Mouse (Mus musculus) small intestine, adult 2 months (tissue): ENCODE data around the gene Gm10153. TPM values are rescaled to one million over a fixed set of nuclear protein-coding genes. Genes with fewer than 3 reads are reported as not detected.
"Not testable (repeated sequence)": the region's sequence is repeated elsewhere in the genome, so short reads cannot be mapped to it uniquely, and the experiment has no call there.

ENCODE experiments used
- H3K27ac ChIP-seq: fragments of 200-500 bp; 2 replicates; pipeline ENCODE4 v1.5.1; 2012; ENCODE audit warnings: low read depth, low read length, control low read depth, inconsistent platforms; ENCODE audit not compliant: insufficient read depth
- H3K27me3 ChIP-seq: fragments of 200-500 bp; 2 replicates; pipeline ENCODE4 v1.6.1; 2012; ENCODE audit warnings: mild to moderate bottlenecking, moderate library complexity, low read length, inconsistent platforms; ENCODE audit not compliant: control insufficient read depth, insufficient read depth
- H3K36me3 ChIP-seq: fragments of 200-500 bp; 2 replicates; pipeline ENCODE4 v1.6.1; 2012; ENCODE audit warnings: mild to moderate bottlenecking, low read length, control low read depth, inconsistent platforms; ENCODE audit not compliant: control insufficient read depth, insufficient read depth
- H3K4me1 ChIP-seq: fragments of 200-500 bp; 2 replicates; pipeline ENCODE4 v1.6.1; 2012; ENCODE audit warnings: low read length, inconsistent platforms, mixed read lengths; ENCODE audit not compliant: control insufficient read depth, insufficient read depth, insufficient read length
- H3K4me3 ChIP-seq: fragments of 200-500 bp; 2 replicates; pipeline ENCODE4 v1.5.1; 2012; ENCODE audit warnings: low read depth, mild to moderate bottlenecking, control low read depth, inconsistent platforms, low read length, moderate library complexity
- CTCF ChIP-seq: fragments of 200-500 bp; IDR thresholded peaks from 2 replicates; pipeline ENCODE4 v1.5.1; 2012; ENCODE audit warnings: low read depth, mild to moderate bottlenecking, control low read depth, inconsistent platforms, low read length, moderate library complexity, mixed read lengths; ENCODE audit not compliant: insufficient replicate concordance, insufficient read length; ENCODE audit errors: extremely low read depth
- POLR2A ChIP-seq: fragments of 200-500 bp; IDR thresholded peaks from 2 replicates; pipeline ENCODE4 v1.6.1; 2012; ENCODE audit warnings: low read depth, mild to moderate bottlenecking, control low read depth, inconsistent platforms, low read length, moderate library complexity
- WGBS: fragments of 180-500 bp; shearing (Covaris S2); methylation state at CpG from one replicate; pipeline ENCODE4 v1.1.7; 2018; 5-methylcytosine and 5-hydroxymethylcytosine counted together
- polyA plus RNA-seq: library from polyadenylated mRNA; depleted of rRNA; stranded (reverse); fragments of >200 nt; gene quantifications from 2 replicates; pipeline ENCODE4 v1.2.3, GENCODE M21; 2012

The Gm10153 gene
- polyA plus RNA-seq, 1 experiment, result not detected

DNA sequence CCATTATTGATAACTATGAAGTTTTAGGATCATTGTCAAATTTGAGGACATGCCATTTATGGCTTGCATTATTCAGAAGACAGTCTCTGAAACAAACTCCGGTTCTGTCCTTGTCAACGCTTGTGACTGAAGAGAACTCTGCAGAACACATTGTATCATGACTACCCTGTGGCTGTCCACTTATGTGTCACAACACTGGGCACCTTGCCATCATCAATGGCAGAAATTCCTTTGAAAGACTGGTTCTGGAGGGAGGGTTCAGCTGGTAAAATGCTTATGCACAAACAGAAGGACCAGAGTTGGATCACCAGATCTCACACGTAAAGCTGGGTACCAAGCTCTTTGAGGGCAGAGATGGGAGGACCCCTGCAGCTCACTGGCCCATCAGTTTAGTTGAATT is 30.8 kb downstream of the Gm10153 start:
- 95% methylated on average over 3 of the region's 3 CpGs for WGBS
- no peak overlapping the region for H3K4me3 ChIP-seq
- H3K27ac ChIP-seq, result no peak overlapping the region
- no peaks in the 10 kb centered on the region for H3K27me3 ChIP-seq
- TF ChIP-seq CTCF (no peak), POLR2A (no peak)
- no peaks in the 10 kb centered on the region for H3K36me3 ChIP-seq
- H3K4me1 ChIP-seq, result no peaks in the 10 kb centered on the region

DNA sequence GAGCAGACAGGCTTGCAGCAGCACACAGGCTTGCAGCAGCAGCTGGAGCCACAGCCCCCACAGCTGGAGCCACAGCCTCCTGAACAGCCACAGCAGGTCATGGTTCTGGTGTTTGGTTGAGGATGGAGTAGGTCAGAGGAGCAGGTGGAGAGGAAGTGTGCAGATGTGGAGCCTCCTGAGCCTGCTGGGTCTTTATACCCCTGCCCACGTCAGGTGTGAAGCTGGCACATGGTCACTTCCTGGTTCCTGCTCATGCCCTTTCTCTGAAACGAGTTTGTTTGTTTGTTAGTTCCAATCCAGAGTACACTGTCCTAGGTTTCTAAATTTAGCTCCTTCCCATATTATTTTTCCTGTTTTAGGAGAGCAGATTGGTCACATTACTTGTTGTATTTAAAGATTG is 33.2 kb downstream of the Gm10153 start, which contains the start of gene Gm29735:
Gm29735 (minus strand) TSS at position 101 of the 400 bp plus-strand sequence.
- H3K36me3 ChIP-seq, H3K27ac ChIP-seq, H3K27me3 ChIP-seq, H3K4me1 ChIP-seq, H3K4me3 ChIP-seq: not testable (repeated sequence)
- WGBS, result 29% methylated on average over 2 of the region's 2 CpGs

DNA sequence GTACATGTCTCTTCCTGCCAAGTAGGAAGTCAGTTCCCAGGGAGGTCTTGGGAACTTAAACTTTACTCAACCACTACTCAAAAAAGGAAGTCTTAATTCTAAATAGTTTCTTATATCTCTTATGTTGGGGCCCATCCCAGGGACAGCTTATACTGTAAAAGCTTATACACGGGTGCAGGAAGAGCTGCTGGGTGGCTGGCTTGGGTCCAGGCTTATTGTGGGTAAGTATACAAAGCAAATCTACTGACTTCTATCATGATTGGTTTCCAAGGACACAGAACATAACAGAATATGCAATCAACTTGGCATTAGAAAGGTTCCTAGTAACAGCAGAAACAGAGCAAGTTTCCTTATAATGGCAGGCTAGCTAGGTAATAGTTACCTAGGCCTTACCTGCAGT is 34.9 kb downstream of the Gm10153 start:
- no peak overlapping the region for H3K27ac ChIP-seq
- TF ChIP-seq POLR2A (no peak), CTCF (no peak)
- WGBS, result 7% methylated on average over 1 of the region's 1 CpGs
- H3K4me1 ChIP-seq, result no peaks in the 10 kb centered on the region
- H3K4me3 ChIP-seq, result no peak overlapping the region
- no peaks in the 10 kb centered on the region for H3K27me3 ChIP-seq
- no peaks in the 10 kb centered on the region for H3K36me3 ChIP-seq

DNA sequence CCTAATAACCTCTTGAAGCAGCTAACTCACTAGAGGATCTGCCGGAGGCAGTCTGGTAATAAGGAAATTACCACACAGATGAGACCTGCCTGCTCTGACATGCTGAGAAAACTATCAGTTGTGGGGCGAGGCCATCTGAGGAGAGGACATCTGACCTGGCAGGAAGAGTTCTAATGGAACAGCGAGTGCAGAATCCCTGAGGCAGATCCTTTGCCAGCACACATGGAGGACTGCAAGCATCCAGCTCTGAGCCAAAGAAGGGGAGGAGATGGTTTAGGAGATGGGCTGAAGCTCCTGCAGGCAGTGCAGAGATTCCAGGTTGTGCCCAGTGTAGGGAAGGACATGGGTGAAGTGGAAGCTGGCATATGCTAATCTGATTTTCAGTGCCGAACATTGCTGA is 38.0 kb downstream of the Gm10153 start:
- WGBS, result 61% methylated on average over 4 of the region's 4 CpGs

DNA sequence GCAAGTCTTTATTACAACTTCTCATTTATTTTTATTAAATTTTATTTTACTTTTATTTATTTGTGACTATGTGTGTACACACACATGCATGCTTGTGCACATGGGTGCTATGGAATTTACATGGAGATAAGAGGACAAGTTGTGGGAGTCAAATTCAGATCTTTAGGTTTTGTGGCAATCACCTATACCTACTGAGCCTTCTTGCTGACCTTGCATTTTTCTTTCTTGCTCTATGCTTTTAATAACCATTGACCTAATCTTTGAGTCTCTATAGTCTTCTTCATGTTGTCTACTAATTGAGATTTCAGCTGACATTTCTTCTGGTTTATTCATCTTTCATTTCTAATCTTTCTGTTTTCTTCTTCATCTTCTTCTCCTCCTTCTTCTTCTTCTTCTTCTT is 41.6 kb downstream of the Gm10153 start:
- no peak for TF ChIP-seq POLR2A
- TF ChIP-seq CTCF, result no peak
- H3K36me3 ChIP-seq, result no peaks in the 10 kb centered on the region
- no peak overlapping the region for H3K4me3 ChIP-seq
- H3K4me1 ChIP-seq, result no peaks in the 10 kb centered on the region; the same call in 1 of the 2 replicates
- H3K27me3 ChIP-seq, result no peaks in the 10 kb centered on the region
- no peak overlapping the region for H3K27ac ChIP-seq

More for the DNA sequence above, 38.0 kb downstream of the Gm10153 start:
- no peaks in the 10 kb centered on the region for H3K27me3 ChIP-seq
- no peak for TF ChIP-seq CTCF
- no peak for TF ChIP-seq POLR2A
- H3K4me1 ChIP-seq, result no peaks in the 10 kb centered on the region
- H3K27ac ChIP-seq, result no peak overlapping the region
- no peak overlapping the region for H3K4me3 ChIP-seq
- H3K36me3 ChIP-seq, result no peaks in the 10 kb centered on the region

DNA sequence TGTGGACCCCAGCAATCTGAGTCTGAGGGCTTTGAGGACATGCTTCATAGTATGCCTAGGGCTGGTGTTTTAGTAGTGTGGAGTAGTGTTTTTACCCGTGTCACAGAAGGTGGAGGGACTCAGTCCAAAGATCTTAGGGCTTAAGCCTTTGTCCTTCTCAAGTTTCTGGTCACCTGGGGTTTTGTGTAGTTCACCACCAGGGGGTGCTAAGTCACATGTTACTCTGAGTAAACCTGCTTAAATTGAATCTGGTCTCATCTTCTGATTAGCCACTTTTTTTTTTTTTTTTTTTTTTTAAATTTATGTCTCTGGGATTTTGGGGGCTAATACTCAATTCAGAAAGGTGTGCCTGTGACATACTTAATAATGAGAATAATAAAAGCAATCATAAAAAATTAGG is 44.2 kb downstream of the Gm10153 start:
- no peaks in the 10 kb centered on the region for H3K36me3 ChIP-seq
- no peak overlapping the region for H3K27ac ChIP-seq
- 5% methylated on average over 1 of the region's 1 CpGs for WGBS
- H3K27me3 ChIP-seq, result no peaks in the 10 kb centered on the region
- TF ChIP-seq CTCF (no peak), POLR2A (no peak)
- no peak overlapping the region for H3K4me3 ChIP-seq
- H3K4me1 ChIP-seq, result no peaks in the 10 kb centered on the region; the same call in 1 of the 2 replicates

DNA sequence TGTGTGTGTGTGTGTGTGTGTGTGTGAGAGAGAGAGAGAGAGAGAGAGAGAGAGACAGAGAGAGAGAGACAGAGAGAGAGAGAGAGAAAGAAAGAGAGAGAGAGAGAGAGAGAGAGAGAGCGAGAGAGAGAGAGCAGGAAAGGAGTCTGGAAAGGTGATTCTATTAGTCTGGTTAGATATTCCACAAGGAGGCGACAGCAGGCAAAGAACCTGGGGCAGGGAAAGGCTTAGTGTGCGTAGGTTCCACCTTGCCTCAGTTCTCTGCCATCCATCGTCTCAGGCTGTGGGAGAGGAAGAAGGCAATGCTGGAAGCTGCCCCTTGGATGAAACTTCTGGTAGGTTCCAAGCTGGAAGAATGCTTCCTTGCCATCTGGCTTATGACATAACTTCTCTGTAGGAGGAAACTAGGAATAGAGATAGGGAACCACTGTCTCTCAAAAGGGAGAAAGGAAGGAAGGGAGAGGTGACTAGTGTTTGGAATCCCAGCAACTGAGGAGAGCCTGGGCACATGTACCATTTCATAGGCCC is 44.7 kb downstream of the Gm10153 start:
- Histone ChIP-seq H3K27me3 (no peaks in the 10 kb centered on the region), H3K4me3 (no peak overlapping the region), H3K4me1 (no peaks in the 10 kb centered on the region; the same call in 1 of the 2 replicates), H3K36me3 (no peaks in the 10 kb centered on the region), H3K27ac (no peak overlapping the region)
- 40% methylated on average over 4 of the region's 4 CpGs for WGBS
- TF ChIP-seq CTCF, result peak; percentile 27; the same call in 1 of the 2 replicates
- no peak for TF ChIP-seq POLR2A
